Mouse (Mus musculus) inflammation-experienced regulatory T-cells, adult 6 months (primary cell): Measurements from ENCODE around the gene Efcab2. TPM values are rescaled to one million over a fixed set of nuclear protein-coding genes. Genes with fewer than 3 reads are reported as not detected.

Source experiments
- ATAC-seq: one replicate; pipeline ENCODE4 v1.8.0; 2017
- polyA plus RNA-seq, 3 experiments: library from polyadenylated mRNA; unstranded; fragments of 100-300 nt; shearing (Covaris generic); gene quantifications; one replicate each; pipeline ENCODE4 v1.2.1; 2017

The Efcab2 gene
- polyA plus RNA-seq, 3 experiments from 2014 or later, result 3.3 to 6.2 (median 3.6) TPM

GRCm38 (mm10) chr1:178485868-178486220 is 80.0 kb downstream of the Efcab2 start:
- ATAC-seq, result no peak

GRCm38 (mm10) chr1:178486828-178487227 is 80.9 kb downstream of the Efcab2 start:
- ATAC-seq, result no peak

DNA sequence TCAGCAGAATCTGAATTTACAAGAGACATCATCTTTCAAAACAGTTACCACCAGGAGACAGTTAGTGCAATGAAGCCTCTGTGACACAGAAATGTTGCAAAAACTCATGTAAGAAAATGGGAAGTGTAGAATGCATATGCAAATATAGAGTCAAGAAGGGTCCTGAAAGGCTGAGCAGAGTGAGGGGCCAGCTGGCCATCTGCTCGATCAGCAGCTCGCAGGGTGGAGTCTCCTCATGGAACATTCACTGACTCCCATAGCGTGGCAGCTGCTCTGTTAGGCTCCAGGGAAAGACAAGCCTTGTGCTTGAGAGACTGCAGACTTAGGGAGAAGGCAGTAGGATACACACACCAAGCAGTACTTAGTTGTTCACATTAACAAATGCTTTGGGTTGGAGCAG is 83.2 kb downstream of the Efcab2 start:
- no peak for ATAC-seq

DNA sequence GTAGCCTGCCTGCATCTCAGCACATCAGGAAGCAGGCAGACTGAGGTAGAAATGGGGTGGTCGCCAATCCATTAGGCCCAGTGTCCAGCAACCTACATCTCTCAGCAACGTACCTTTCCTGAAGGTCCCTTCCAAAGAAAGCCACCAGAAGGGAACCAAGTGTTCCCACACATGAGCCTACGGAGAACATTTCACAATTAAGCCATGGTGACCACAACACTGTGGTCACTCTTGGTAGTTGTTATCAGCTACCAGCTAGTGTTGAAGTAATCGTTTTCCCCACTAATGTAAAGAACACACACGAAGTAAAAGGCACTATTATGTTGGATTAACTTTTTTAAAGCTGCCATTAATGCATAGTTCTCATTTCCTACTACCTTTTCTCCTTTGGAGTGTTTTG is 85.8 kb downstream of the Efcab2 start:
- no peak for ATAC-seq

- ATAC-seq, result no peak
These were observed 86.6 kb downstream of the Efcab2 start for GRCm38 (mm10) chr1:178492493-178492892.

- no peak for ATAC-seq
These were observed 90.3 kb downstream of the Efcab2 start for GRCm38 (mm10) chr1:178496186-178496585.

- no peak for ATAC-seq
These were observed 91.0 kb downstream of the Efcab2 start for GRCm38 (mm10) chr1:178496841-178497240.

DNA sequence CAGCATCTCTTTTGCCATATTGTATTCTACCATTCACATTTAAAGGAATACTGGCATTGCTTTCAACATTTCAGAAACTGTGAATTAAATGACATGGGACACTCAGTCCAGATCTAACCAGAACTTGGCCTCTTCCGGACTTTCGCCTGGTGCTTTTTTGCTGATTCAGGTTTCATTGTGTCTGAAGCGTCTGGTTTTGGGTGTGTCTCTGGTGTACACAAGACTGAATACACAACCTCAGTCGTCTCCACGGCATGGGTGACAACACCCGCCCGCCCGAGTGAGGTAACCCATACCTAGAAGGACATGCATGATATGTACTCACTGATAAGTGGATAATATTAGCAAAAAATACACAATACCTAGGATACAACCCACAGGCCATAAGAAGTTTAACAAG is 101.1 kb downstream of the Efcab2 start:
- ATAC-seq, result no peak

GRCm38 (mm10) chr1:178512323-178513031 is 106.6 kb downstream of the Efcab2 start:
- ATAC-seq, result no peak

DNA sequence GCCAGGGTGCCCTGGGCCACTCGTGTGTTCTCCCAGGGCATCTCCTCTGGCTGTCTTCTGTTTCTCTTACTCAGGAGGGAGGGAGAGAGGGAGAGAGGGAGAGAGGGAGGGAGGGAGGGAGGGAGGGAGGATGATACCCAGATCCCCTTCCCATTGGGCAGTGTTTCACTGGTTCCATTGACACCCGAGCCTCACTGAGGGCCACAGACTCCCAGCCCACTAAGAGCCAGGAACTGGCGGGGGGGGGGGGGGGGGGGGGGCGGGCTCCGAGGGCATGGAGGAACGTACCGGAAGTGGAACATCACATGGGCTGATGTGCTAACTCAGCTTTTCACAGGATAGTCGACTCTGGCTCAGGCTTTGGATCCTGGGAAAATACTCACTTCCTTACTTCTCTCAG is 108.1 kb downstream of the Efcab2 start:
- no peak for ATAC-seq

GRCm38 (mm10) chr1:178515839-178516238 is 110.0 kb downstream of the Efcab2 start:
- ATAC-seq, result no peak

DNA sequence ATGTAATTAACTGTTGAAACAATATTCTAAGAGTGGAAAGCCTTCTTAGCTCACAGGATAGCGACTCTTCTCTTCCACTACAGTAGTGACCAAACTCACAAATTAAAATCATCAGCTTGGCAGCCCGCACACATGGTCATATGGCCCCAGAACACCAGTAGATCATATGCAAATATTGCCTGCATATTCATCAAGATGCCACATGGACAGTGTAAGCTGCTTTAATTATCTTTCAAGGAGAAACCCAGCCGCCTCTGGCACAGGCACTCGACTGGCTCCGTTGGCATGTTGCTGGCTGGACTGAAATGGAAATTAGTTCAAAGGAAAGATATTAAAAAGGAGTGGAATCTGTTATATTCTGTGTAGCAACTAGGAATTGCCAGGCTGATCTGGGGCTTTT is 116.5 kb downstream of the Efcab2 start:
- no peak for ATAC-seq

GRCm38 (mm10) chr1:178523152-178523551 is 117.3 kb downstream of the Efcab2 start:
- ATAC-seq, result no peak

DNA sequence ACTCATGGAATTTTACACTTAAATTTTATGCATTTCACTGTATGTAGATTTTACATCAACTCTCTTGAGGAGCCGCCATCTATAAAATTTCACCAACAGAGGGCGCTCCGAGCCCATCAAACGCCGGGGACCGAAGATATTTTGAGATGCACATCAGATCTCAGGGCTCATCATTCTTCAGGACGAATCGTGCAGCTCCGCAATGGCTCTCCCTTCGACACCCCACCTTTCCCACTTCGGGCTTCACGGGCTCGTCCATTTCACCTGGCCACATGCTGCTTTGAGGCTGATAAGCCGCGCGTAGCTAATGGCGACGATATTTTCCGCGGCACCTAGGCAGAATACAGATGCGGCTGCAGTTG is 121.3 kb downstream of the Efcab2 start:
- peak; percentile 58 for ATAC-seq

- ATAC-seq, result no peak
These were observed 121.9 kb downstream of the Efcab2 start for GRCm38 (mm10) chr1:178527547-178528361.

GRCm38 (mm10) chr1:178528431-178529351 is 122.8 kb downstream of the Efcab2 start, which contains the start of gene Kif26b:
Gene Kif26b, plus strand, starts transcription at chr1:178529125.
- no peak for ATAC-seq

GRCm38 (mm10) chr1:178529512-178530300 is 123.8 kb downstream of the Efcab2 start:
- ATAC-seq, result no peak

- ATAC-seq, result peak; percentile 45
These were observed 124.6 kb downstream of the Efcab2 start for GRCm38 (mm10) chr1:178530301-178531078.
